In genomic region chr2:83675681-83676080, GRCm38 (mm10) we compare ENCODE assay signal across 15 mouse cellular contexts. TPM values are rescaled to one million over a fixed set of nuclear protein-coding genes. Genes with fewer than 3 reads are reported as not detected.
DNase-seq lines count a peak whose midpoint lies in the region; ATAC-seq lines count a peak whose summit lies in the region.
"Had no signal": no experiment of that assay in that cellular context is flagged by ENCODE, and none has a peak within 500 bp of the region (broad histone marks: within the 10 kb centered on the region; RNA-seq: fewer than 3 reads in every experiment).

No protein-coding gene starts in this region.

- H3K27ac ChIP-seq in embryonic facial prominence, embryonic 14.5 days (replicated peaks; ENCODE audit: low read depth, low read length), result peak overlapping the region; percentile 70
- H3K27ac ChIP-seq: hindbrain, embryonic 13.5 days; left cerebral cortex, adult 2 months; limb, embryonic 13.5 days; neural tube, embryonic 13.5 days had no signal

- DNase-seq in gastrocnemius, postnatal 25 days, result peak; percentile 10
- DNase-seq in gastrocnemius, postnatal 14 days, result no peak
- DNase-seq in retina, postnatal 1 day, result peak; percentile 22
- DNase-seq in retina, embryonic 14.5 days (ENCODE audit: low spot score), result no peak
- DNase-seq in embryonic facial prominence, embryonic 14.5 days (ENCODE audit: low spot score), result peak; percentile 76
- no peak for DNase-seq in adrenal gland, postnatal 25 days
- DNase-seq: cerebellum, adult 11 months; kidney, adult 2 months; liver, postnatal 0 days had no signal

- no peaks in the 10 kb centered on the region for H3K9me3 ChIP-seq in embryonic facial prominence, embryonic 14.5 days (ENCODE audit: control insufficient read depth, low read length)
- H3K9me3 ChIP-seq: hindbrain, embryonic 13.5 days; limb, embryonic 13.5 days; neural tube, embryonic 13.5 days had no signal

- H3K4me3 ChIP-seq in embryonic facial prominence, embryonic 14.5 days (ENCODE audit: low read depth, low read length), result no peak overlapping the region
- H3K4me3 ChIP-seq: hindbrain, embryonic 13.5 days; left cerebral cortex, adult 2 months; limb, embryonic 13.5 days; neural tube, embryonic 13.5 days had no signal

- H3K36me3 ChIP-seq in embryonic facial prominence, embryonic 14.5 days (ENCODE audit: control insufficient read depth, insufficient read depth, low read length), result peaks cover 13% of the 10 kb centered on the region

- H3K4me1 ChIP-seq in embryonic facial prominence, embryonic 14.5 days (ENCODE audit: control insufficient read depth, insufficient read depth, low read length), result 0 out of 2 replicates have a peak, but pooled peaks cover 6% of the 10 kb centered on the region

- intact Hi-C loops in gastrocnemius, postnatal 14 days (cut with DNase I; ENCODE audit: low total_unique reads), result no loop called here

- no peaks in the 10 kb centered on the region for H3K27me3 ChIP-seq in embryonic facial prominence, embryonic 14.5 days (replicated peaks; ENCODE audit: control insufficient read depth, insufficient read depth, low read length)
- H3K27me3 ChIP-seq: hindbrain, embryonic 13.5 days; limb, embryonic 13.5 days; neural tube, embryonic 13.5 days had no signal

- 26% methylated on average over 5 of the region's 5 CpGs for WGBS in embryonic facial prominence, embryonic 14.5 days

- no peak overlapping the region for H3K9ac ChIP-seq in embryonic facial prominence, embryonic 14.5 days (ENCODE audit: low read depth, low read length)
- H3K9ac ChIP-seq: hindbrain, embryonic 13.5 days; limb, embryonic 13.5 days; liver, postnatal 0 days; neural tube, embryonic 13.5 days had no signal

- no peak overlapping the region for H3K4me2 ChIP-seq in embryonic facial prominence, embryonic 14.5 days (ENCODE audit: low read depth, low read length)
- H3K4me2 ChIP-seq: hindbrain, embryonic 13.5 days; limb, embryonic 13.5 days; neural tube, embryonic 13.5 days had no signal

- ATAC-seq in embryonic facial prominence, embryonic 14.5 days (ENCODE audit: low read depth), result 0 out of 2 replicates have a peak, but pooled peaks have one; percentile 17
- ATAC-seq in frontal cortex, adult (ENCODE audit: low TSS enrichment), result no peak
- ATAC-seq: activated CD4-positive, CD25-positive, alpha-beta regulatory T cell, adult 4 months; liver, postnatal 0 days had no signal

RNA-seq across cellular contexts. Expression of gene Zc3h15, which starts 31.4 kb away (rescaled TPM):
- 10 to 100 TPM; 50.4 to 57.5 TPM for total RNA-seq in gastrocnemius, postnatal 25 days (2021)
- 10 to 100 TPM; 51.8 to 53.4 TPM for total RNA-seq in gastrocnemius, postnatal 14 days (2021)
- polyA plus RNA-seq in embryonic facial prominence, embryonic 14.5 days (2014; fragmentation: Nextera tagmentation; extraction: Ambion mirVana), result 113 and 130 TPM in 2 replicates
- 102 and 127 TPM in 2 replicates for total RNA-seq in adrenal gland, postnatal 25 days (2021)

RNA-seq across cellular contexts. Expression of gene Itgav, which starts 48.5 kb away (rescaled TPM):
- 10 to 100 TPM; 44.2 to 45.6 TPM for total RNA-seq in gastrocnemius, postnatal 25 days (2021)
- total RNA-seq in gastrocnemius, postnatal 14 days (2021), result 10 to 100 TPM; 46.3 to 58.0 TPM
- 92.5 and 105 TPM in 2 replicates for polyA plus RNA-seq in embryonic facial prominence, embryonic 14.5 days (2014; fragmentation: Nextera tagmentation; extraction: Ambion mirVana)
- total RNA-seq in adrenal gland, postnatal 25 days (2021), result 107 and 124 TPM in 2 replicates

Comparison
In these comparisons a context has a peak if more than half of its experiments do, and no peak if none do; other contexts are left out.
1. DNase-seq: peak in gastrocnemius, postnatal 25 days (single experiment), retina, postnatal 1 day (single experiment) and embryonic facial prominence, embryonic 14.5 days (single experiment); none in gastrocnemius, postnatal 14 days (single experiment), retina, embryonic 14.5 days (single experiment) and adrenal gland, postnatal 25 days (single experiment).